Mouse (Mus musculus): ENCODE measurements around the gene Tnfrsf9.
A peak's percentile ranks its signal among the peaks of the same experiment; 100 is the strongest.

Gene Tnfrsf9

DNA sequence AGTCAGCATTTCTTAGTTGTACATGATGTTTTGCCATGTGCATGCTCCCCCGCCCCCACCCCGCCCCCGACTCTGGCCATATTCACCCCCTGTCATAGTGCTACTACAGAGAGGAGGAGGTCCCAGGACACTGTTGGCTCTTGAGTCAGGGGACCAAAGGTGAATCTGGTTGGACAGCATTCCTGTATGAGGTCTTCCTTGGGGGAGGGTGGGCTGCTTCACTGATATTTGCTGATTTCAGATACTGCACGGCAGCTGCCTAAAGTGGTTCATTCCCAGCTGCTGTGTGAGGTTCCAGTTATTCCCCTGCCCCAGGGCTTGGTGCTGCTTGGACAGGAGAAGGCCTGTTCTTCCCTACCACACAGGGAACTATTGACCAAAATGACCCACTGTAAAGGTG is 25.9 kb upstream of the Tnfrsf9 start:
- TF ChIP-seq GATA4 (IDR thresholded peaks at IDR 0.05; ENCODE audit: insufficient replicate concordance, low read length), result no peak

DNA sequence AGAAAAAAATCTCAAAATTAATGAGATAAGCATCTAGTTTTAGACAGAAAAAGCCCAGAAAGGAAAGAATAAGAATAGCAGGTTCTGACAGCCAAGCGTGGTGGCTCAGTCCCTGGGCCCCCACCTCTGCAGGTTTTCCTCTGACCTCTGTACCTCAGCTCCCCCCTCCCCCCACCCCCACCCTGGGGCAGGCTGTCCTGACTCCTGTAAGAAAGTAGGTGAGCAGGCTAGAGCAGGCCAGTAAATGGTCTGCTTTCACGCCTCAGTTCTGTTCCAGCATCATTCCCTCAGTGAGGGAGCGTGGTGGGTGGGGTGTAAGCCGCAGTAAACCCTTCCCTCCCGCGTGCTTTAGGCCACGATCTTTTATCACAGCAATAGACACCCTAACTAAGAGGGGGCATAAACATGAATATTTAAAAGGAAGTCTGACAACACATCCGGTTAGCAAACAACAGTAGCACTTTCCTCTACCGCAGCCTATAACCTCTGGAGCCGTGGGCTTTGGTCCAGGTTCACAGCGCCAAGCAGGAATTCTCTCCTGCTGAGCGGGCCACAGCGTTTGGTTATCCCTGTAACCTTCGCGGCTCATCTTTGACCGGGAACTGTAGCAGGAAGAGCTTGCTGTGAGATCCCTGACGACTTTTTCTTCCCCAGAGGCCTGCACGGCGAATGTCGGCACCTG is 24.9 kb upstream of the Tnfrsf9 start:
- TF ChIP-seq GATA4 (IDR thresholded peaks at IDR 0.05; ENCODE audit: insufficient replicate concordance, low read length), result no peak

DNA sequence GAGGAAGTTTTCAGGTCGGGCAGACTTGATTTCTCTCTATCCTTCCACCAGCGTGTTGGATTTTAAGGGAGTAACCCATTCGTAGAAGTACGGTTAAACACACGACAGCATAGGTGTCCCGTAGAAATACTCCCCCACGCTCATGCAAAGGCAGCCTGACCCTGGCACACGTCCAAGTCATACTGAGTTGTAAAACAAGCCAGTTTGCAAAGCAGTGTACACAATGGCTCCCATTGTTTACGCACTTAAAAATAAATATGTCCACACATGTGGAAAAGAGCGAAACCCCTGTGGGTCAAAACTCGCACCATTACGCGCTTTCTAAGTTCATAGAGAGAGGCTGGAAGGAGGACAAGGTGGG is 24.4 kb upstream of the Tnfrsf9 start:
- no peak for TF ChIP-seq GATA4 (IDR thresholded peaks at IDR 0.05; ENCODE audit: insufficient replicate concordance, low read length)

DNA sequence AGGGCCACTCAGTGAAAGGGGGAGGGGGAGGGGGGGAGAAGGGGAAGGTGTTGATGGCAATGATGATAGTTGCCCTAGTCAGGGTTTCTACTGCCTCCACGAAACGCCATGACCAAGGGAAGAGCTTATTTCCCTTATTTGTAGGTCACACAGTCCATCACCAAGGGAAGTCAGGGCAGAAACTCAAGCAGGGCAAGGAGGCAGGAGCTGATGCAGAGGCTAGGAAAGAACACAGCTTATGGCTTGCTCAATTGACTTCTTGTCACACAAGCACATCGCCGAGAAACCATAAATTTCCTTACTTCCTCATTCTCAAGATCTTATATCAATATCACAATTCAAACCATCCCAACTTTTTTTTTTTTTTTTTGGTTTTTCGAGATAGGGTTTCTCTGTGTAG is 23.1 kb upstream of the Tnfrsf9 start:
- no peak for TF ChIP-seq GATA4 (IDR thresholded peaks at IDR 0.05; ENCODE audit: insufficient replicate concordance, low read length)

DNA sequence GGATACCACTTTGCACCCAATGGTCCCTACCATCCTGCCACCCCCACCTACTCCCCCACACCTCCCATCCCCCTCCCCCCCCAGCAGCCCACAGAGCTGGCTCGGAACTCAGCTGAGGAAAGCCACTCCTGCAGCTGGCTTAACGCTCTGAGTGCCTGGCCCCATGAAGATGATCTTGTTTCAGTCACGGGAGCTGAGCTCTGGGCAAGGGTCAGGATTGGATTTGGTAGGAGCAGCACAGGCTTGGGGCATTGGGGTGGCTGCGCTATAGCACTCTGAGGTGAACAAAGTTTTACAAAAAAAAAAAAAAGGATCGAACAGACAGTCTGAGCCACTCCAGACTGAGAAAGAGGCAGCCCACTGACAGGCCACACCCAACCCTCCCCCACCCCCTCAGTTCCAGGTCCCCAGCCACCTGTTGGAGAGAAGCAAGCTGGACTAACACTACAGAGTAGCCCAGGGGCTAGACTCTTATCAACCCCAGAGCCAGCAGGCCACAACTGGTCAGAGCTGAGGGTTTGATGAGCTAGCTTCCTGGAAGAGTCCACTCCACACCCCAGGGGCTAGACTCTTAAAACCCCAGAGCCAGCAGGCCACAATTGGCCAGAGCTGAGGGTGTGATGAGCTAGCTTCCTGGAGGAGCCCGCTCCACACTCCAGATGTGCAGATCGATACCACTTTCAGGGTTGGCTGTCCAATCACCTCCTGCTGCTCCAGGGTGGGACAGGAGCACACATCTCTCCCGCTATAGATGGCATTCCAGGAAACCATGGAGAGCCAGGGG is 19.5 kb upstream of the Tnfrsf9 start:
- no peak for TF ChIP-seq GATA4 (IDR thresholded peaks at IDR 0.05; ENCODE audit: insufficient replicate concordance, low read length)

DNA sequence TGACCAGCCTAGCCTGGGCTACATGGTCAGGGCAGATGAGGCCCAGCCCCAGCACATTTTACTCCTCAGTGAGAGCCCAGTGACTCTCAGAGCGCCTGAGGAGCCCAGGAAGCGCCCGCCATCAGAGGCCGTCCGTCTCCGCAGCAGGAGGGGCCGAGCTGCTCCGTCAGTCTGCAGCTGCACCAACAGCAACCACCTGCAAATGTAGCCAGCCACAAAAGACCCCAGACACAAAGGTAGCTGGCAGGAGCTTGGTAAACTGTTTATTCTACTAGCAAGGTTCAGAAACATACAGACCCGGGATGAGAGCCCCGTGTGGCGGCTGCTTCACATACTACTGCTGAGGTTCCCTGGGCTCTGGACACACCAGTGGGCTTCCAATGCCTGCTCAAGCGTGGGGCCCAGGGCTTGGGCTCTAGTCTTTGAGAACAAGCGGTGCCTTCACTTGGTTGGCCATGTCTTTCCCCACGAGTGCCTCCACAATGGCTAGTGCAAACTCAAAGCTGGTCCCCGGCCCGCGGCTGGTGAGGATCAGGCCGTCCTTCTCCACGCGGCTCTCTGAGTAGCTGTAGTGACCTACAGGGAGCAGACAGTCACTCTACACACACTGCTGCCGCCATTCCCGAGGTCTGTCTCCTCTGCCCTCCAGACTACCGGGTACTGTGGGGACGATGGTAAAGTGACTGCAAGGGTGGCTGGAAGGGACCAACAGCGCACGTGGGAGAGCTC is 17.3 kb upstream of the Tnfrsf9 start:
- no peak for TF ChIP-seq GATA4 (IDR thresholded peaks at IDR 0.05; ENCODE audit: insufficient replicate concordance, low read length)

DNA sequence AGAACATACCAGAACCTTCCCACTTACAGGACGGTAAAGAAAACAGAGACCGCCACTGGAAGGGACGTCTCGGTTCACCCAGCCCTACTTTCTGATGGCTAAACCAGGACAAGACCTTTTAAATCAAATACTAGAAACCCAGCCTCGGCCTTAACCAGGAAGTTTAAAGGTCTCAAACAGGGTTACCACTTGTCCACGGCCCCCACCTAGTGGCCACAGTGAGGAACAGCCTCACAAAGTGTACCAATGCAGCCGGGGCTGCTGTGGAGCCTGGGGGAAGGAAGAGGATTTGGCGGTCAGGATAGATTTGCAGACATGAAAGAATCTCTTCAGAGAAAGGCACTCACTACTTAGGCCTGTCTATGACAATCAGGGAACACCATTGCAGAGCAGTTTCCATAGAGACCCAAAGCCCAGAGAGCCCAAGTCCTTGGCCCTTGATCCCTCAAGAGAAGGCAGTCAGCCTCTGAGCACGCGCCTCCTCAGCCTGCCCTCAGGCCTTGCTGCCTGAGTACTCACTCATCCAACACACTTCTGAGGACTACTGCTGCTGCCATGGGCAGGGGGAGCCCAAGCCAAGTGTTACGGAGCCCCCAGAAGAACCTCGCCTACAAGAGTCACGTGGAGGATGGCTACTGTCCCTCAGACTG is 15.5 kb upstream of the Tnfrsf9 start:
- TF ChIP-seq GATA4 (IDR thresholded peaks at IDR 0.05; ENCODE audit: insufficient replicate concordance, low read length), result no peak

DNA sequence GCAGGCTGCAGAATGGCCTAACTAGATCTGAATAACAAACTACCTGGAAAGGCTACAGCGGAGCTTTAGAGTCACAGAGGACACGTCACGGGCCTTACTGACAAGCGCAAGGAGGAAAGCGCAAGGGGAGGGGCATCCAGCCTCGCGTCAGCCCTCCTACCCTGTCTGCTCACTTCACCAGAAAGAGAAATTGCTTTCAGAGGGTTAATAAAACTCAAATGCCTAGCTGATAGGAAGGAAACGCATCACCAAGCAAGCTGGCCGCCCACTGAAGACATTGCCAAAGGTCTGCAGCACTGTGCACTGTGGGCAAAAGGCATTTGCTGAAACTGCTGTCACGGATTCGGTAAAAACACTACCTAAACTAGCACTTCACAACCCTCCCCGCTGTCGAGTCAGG is 13.9 kb upstream of the Tnfrsf9 start:
- TF ChIP-seq GATA4 (IDR thresholded peaks at IDR 0.05; ENCODE audit: insufficient replicate concordance, low read length), result no peak

DNA sequence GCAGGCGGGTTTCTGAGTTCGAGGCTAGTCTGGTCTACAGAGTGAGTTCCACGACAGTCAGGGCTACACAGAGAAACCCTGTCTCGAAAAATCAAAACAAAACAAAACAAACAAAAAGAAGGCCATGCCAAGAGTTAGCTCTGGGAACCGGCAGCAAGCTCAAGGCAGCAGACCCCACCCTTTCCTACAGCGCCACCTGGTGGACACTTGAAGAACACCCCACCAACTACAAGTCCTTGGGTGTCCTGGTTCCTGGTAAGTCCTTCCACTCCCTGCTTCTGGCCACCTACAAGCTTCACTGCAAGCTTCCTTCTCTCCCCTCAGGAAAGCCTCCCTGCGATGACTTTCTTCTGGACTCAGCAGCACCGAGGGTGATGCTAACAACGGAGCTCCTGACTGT is 12.7 kb upstream of the Tnfrsf9 start:
- TF ChIP-seq GATA4 (IDR thresholded peaks at IDR 0.05; ENCODE audit: insufficient replicate concordance, low read length), result no peak

DNA sequence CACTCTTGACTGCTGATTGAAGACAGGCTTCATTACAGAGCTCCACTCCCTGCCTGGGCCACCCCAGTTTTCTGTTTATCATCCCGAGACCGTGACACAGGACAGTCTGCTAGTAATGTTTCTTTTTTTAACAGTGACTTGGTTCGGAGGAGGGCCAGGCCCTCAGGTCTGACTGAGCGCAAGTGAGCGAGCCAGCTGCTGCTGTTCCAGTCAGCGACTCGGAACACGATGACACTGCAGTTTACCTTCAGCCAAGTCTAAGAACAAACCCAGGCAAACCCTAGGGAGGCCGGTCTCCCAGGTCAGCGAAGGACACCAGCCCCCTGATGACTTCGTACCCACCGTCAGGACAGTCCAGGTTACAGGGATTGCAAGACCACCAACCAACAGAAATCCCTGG is 12.3 kb upstream of the Tnfrsf9 start:
- no peak for TF ChIP-seq GATA4 (IDR thresholded peaks at IDR 0.05; ENCODE audit: insufficient replicate concordance, low read length)

DNA sequence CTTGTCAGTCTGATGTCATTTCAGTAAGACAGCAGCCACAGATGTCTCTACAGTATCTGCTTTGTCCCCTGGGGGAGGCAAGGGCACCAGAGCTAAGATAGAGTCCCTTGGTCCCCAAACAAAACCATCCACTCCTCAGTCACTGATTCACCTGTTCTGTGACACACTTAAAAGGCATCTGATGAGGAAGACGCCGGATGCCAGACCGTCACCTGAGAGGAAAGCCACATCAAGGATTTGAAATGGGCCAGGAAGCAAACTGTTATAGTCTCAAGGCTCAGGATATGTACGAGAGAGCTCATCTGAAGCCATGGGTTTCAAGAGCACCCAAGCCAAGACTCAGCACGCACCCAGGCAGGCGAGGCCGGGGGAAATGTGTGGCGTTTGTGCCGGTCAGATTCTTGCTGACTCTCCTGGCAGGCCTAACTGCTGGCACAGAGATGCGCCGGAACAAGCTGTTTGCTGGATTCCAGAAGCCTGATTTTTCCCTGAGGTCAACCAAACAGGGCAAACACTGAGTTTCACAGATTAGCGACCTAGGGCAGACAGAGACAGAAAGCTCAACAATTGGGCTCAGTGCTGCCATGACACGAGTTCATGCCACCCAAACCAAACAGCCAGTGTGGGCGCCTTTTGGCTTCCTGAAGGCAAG is 11.1 kb upstream of the Tnfrsf9 start:
- no peak for TF ChIP-seq GATA4 (IDR thresholded peaks at IDR 0.05; ENCODE audit: insufficient replicate concordance, low read length)

DNA sequence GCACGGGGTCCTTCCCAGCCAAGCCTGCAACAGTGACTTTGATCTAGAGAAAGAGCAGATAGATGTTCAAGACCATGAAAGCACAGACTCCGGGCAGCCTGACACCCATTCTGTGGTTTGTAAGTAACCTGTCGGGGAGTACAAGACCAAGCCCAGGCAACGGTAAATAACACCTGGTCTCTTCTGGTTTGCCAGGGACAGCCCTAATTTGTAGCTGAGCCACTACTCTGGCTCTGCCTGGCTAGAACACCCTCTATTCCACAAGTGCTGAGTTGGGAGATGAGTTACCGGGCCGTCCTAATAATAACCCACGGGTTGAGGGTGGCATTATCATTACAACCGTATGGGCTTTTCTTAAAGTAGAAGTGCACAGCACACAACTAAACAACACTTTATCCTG is 7.3 kb upstream of the Tnfrsf9 start:
- TF ChIP-seq GATA4 (IDR thresholded peaks at IDR 0.05; ENCODE audit: insufficient replicate concordance, low read length), result no peak

DNA sequence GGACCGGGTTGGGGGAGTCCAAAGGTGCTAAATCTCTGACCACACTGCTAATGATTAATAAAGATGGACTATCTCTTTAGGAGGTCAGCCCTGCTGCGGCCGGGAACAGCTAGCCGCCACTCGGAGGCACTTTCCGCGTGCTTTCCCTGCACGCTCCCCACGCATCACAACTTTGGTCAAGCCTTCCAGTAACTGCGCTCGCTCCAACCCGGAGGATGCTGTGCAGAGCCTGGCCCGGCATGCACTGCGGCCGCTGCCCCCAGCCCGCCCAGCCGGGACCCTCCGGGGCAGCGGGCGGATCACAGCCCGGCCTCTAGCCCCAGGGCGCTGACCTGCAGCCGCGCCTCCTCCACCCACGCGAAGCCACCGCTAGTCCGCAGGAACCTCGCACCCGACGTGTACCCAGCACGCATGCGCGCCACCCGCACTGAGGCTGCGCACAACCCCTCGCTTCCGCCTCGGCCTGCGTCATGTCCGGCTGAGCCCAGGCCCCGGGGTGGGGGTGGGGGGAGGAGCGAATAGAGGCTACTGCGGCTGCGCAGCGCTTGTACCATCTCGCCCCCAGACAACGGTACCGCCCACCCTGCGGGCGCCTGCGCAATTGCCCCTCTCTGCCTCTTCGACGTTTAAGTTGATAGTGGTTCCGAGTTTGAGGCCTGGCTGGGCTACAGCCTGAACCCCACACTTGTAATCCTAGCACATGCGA is 4.8 kb upstream of the Tnfrsf9 start:
- TF ChIP-seq GATA4 (IDR thresholded peaks at IDR 0.05; ENCODE audit: insufficient replicate concordance, low read length), result peak; percentile 18; the same call in 1 of the 2 replicates

DNA sequence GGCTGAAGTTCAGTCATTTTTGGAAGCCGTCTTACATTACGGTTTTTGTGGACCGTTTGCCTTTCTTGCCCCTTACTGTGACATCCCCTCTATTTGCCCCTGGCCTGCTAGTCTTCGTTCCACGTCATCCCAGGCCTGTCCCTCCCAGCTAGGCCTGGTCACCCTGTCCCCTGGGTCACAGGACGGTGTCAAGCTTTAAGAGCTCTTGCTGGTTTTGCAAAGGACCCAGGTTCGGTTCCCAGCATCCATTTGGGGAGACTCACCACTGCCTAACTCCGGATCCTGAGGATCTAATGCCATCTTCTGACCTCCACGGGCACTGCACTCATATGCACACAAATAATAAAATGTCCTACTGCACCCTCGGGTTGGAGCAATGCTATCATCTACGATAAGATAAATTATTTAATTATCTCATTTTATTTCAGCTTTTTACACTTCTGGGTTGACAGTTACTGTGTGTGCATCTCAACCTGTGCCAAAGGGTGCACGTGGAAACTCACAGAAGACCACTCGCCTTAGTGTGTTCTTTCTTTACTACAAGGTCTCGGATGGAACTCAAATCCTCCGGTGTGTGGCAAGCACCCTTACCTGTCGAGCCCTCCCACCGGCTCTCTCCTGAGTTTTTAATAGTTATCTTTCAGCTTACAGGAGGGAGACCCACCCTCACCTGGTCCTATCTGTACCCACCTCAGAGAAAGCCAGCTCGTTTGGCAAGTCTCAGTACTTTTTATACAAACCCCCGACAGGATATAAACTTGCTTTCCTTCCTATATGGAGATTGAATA is 4.0 kb upstream of the Tnfrsf9 start:
- no peak for TF ChIP-seq GATA4 (IDR thresholded peaks at IDR 0.05; ENCODE audit: insufficient replicate concordance, low read length)
